Mouse (Mus musculus) yolk sac, embryonic 10.5 days (tissue): ENCODE measurements at regions not wholly inside any gene's neighbourhood (a gene's known extent, or its start where the extent isn't known, plus 50 kb on each side); places are given as distances from the start of the nearest gene placed in this dataset.

Source experiments
- DNase-seq: peaks from one replicate; pipeline ENCODE4 v3.0.0-alpha.2; 2017; ENCODE audit warnings: low spot score

- no peak for DNase-seq
Observed at GRCm38 (mm10) chr4:31612825-31613514, 350.9 kb upstream of the Map3k7 start.

DNA sequence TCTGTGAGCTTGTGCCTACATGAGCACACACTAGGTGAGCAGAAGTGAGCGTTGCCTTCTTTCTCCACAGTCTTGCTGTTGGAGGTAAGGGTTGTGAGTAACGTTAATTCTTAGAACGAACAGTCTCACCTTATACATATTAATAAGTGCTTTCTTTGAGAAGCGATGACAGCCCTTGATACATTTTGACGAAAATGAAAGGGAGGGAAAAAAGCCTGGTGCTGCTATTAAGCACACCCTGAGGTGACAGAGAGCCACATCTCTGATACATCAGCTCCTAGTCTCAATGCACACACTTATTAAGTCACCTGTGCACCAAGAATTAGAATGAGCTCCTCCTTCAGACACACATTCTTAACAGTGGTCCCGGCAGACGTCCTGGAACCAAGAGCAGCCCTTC is 346.3 kb upstream of the Map3k7 start:
- DNase-seq: no peak

- no peak for DNase-seq
Observed at GRCm38 (mm10) chr4:31618026-31618425, 345.9 kb upstream of the Map3k7 start.

GRCm38 (mm10) chr4:31621205-31621604 is 342.7 kb upstream of the Map3k7 start:
- DNase-seq: no peak

GRCm38 (mm10) chr4:31627053-31627452 is 336.8 kb upstream of the Map3k7 start:
- no peak for DNase-seq

- DNase-seq: no peak
Observed at GRCm38 (mm10) chr4:31627777-31628176, 336.1 kb upstream of the Map3k7 start.

GRCm38 (mm10) chr4:31638564-31638963 is 325.3 kb upstream of the Map3k7 start:
- DNase-seq: no peak

DNA sequence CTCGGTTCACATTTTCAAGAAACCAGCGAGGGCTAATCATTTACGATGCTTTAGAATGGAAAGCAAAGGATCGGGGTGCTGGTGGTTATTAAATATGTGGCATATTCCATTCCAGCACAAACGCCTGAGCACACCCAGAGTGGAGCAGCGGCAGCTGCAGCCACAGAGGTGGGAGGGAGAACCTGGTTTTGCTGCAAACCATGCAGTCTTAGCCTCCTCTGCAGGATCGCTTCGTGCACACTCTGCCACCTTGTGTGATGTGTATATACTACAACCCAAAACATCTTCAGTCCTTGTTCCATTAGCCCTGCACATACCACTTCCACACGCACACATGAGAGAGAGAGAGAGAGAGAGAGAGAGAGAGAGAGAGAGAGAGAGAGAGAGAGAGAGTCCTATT is 321.7 kb upstream of the Map3k7 start:
- peak; percentile 18 for DNase-seq

DNA sequence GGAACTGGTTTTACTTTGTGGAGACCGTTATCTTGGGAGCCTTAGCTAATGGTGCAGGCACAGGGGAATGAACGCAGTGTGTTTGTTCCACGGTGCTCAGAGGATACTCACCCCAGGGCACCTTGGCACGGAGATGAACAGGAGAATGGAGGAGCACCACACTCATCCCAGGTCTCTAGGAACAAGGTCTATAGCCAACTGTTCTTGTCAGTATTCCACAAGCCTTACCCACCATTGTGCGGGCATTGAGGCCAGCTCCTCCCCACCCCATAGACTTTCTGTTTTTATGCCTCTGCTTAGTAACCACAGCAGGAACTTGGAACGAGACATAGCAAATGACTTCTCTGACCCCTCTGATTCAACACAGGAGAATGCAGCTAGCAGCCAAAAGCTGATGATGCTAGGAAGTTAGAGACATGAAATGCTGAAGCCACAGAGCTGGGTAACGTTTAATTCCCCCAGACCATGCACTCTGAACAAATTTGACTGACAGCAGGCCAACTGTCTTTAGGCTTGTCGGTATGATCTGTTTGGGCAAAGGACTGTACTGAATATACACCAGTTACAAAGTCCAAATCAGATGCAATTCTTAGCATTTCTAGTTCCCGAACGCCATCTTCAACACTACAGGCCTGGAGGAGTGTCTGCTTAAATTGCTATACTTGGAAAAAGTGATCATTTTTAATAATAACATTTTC is 321.2 kb upstream of the Map3k7 start:
- no peak for DNase-seq

GRCm38 (mm10) chr4:31648631-31649368 is 315.1 kb upstream of the Map3k7 start:
- DNase-seq: no peak

DNA sequence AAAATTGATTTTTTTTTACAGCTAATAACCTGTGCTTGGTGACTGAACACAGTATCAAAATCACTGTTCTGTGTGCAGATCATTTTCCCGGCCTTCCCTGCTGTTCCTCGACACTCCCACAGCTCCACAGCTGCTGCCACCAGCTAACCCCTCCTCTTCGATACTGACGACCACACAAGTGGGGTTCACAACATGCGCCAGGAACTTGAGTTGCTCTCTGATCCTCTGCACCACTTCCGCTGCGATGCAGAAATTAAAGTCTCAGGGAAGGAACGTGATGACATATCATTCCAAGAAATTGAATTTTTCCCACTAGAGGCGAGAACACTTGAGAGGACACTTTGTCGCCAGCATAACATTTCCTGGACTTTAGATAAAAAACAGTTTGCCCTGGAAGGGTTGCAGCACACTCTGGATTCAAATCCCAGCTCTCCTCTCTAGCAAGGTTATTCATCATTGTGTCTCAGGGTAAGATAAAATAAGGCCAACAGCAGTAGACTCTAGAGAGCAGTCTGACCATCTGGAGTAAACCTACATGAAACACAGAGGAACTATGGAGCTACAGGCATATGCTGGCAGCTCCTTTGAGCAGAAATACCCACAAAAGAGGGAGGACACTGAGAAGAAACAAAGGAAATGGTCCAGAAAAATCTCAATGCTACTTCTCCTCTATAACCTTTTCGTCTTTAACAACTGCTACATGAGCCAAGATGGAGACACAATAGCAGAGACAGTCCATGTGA is 308.4 kb upstream of the Map3k7 start:
- no peak for DNase-seq

GRCm38 (mm10) chr4:31656111-31656510 is 307.8 kb upstream of the Map3k7 start:
- no peak for DNase-seq

DNA sequence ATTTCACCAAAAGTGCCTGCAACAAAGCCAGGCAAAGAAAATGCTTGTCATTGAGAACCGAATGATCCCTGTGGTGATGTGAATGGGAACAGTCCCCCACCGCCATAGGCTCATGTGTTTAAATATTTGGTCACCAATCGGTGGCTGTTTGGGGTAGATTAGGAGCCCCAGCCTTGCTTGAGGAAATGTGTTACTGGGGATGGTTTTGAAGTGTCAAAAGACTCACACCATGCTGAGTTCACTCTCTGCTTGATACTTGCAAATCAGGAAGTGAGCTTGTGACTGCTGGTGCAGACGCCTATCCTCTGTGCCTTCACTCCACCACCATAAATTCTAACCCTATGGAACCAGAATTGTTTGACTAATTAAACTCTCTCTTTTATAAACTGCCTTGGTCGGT is 305.1 kb upstream of the Map3k7 start:
- no peak for DNase-seq

- DNase-seq: no peak
Observed at GRCm38 (mm10) chr4:31660896-31661295, 303.0 kb upstream of the Map3k7 start.

DNA sequence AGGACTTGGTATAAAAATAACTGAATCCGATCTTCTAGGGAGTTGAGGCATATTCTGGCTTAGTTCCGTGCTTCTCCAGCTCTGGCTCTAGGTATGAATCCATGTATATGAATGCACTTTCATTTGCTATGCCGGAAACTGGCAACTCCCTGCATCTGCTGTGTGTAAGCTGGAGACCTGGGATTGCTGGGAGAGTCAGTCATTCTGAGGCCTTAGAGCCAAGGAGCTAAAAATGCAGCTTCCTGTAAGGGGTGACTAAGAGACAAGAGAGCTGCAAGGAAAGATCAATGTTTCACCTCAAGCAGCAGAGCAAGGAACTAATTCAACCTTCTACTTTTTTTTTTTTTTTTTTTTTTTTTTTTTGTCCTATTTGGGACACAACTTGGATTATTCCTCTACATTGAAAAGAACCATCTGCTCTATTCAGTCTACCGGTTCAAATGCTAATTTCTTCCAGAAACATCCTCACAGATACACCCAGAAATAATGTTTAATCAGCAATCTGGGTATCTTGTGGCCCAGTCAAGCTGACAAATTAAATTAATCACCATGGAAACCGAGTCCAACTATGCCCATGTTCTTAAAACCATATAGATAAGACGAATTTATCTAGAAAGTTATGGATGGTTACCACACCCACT is 292.2 kb upstream of the Map3k7 start:
- DNase-seq: no peak

DNA sequence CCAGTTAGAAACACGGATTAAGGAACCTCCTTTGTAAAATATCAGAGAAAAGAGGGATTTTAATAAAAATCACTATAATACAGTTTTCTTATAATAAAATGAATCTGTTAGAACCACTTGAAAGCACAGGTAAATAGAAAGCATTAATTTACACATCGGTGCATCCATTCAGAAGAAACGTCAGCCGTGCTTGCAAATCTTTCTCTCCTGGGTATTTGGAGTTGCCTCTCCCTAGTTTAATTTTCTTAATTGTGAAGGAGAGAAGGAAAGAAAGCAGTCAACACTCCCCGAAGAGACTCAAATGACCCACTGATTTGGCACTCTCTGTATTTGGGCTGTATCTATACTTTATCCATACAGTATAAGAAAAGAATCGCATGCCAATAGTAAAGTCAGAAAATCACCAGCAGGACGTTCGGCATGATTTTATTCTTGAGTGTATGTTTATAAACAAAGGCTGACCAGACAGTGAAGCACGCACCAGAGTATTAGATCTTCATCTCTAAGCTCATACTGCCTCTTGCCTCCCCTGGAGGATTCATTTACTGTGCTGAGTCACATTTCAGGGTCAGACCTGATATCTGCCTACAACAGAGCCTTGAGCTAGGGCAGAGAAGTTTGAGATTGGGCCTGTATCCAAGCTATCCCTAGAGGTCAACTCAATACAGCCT is 291.6 kb upstream of the Map3k7 start:
- DNase-seq: no peak

DNA sequence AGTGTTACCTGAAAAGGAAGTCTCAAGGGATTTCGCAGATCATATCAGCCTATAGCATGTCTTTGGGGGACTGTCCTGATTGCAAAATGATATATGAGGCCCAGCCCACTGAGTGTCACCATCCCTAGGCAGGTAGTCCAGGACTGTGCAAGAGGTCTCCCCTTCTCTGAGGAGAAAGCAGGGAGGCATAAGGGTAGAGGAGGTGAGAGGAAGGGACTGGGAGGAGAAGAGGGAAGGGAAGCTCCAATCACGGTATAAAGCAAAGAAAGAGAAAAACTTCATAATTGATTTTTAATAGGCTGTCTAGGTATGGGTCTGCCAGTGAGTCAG is 291.1 kb upstream of the Map3k7 start:
- no peak for DNase-seq

GRCm38 (mm10) chr4:31679007-31679590 is 284.8 kb upstream of the Map3k7 start:
- no peak for DNase-seq

- no peak for DNase-seq
Observed at GRCm38 (mm10) chr4:31680958-31681357, 282.9 kb upstream of the Map3k7 start.

DNA sequence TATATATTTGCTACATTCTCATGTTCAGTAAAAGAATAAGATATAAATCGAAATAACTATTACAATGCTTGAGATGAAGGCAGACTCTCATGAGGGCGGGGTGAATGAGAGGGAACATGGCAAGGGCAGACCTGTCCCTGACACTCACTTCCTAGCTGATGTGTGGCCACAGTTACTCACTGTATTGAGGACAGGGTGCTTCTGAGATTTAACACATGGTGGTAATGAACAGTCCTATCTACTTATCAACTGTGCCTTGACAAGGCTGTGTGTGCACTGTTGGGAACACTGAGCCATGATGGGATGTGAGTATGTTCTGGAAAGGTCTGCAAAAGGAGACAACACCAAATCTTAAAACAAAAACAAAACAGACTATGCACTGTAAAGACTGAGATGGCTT is 274.8 kb upstream of the Map3k7 start:
- DNase-seq: no peak
